10 mouse cellular contexts compared by ENCODE assay signal in genomic region chr12:73671540-73671939, GRCm38 (mm10).
DNase-seq lines count a peak whose midpoint lies in the region; ATAC-seq and TF ChIP-seq lines count a peak whose summit lies in the region.
"Had no signal": no experiment of that assay in that cellular context is flagged by ENCODE, and none has a peak within 500 bp of the region (broad histone marks: within the 10 kb centered on the region; RNA-seq: fewer than 3 reads in every experiment).

No protein-coding gene starts in this region.

- intact Hi-C loops in left cerebral cortex, postnatal 25 days (cut with DNase I): loop anchor here (5.0 to 10.0 kb wide), 2 partner anchors 84 to 657 kb away; no protein-coding TSS in a partner anchor

- TF ChIP-seq POLR2A in small intestine, adult 2 months (IDR thresholded peaks at IDR 0.05; ENCODE audit: low read depth, low read length): no peak

- no peaks in the 10 kb centered on the region for H3K27me3 ChIP-seq in limb, embryonic 12.5 days
- no peaks in the 10 kb centered on the region for H3K27me3 ChIP-seq in limb, embryonic 10.5 days (ENCODE audit: low read depth, poor library complexity, severe bottlenecking)
- no peaks in the 10 kb centered on the region for H3K27me3 ChIP-seq in forebrain, embryonic 15.5 days
- no peaks in the 10 kb centered on the region for H3K27me3 ChIP-seq in small intestine, adult 2 months (ENCODE audit: control insufficient read depth, insufficient read depth, low read length)
- H3K27me3 ChIP-seq in intestine, embryonic 15.5 days (replicated peaks): no peaks in the 10 kb centered on the region

- no peak for ATAC-seq in limb, embryonic 12.5 days (ENCODE audit: insufficient number of reproducible peaks, insufficient read depth, low FRiP score, low TSS enrichment, low read depth)
- peak; percentile 14; the same call in 1 of the 2 replicates for ATAC-seq in forebrain, embryonic 15.5 days (replicated peaks)
- no peak for ATAC-seq in intestine, embryonic 15.5 days

- H3K4me3 ChIP-seq in limb, embryonic 12.5 days (replicated peaks): no peak overlapping the region
- H3K4me3 ChIP-seq in limb, embryonic 10.5 days: no peak overlapping the region
- H3K4me3 ChIP-seq in forebrain, embryonic 15.5 days: no peak overlapping the region
- no peak overlapping the region for H3K4me3 ChIP-seq in small intestine, adult 2 months (ENCODE audit: low read depth, low read length)
- no peak overlapping the region for H3K4me3 ChIP-seq in intestine, embryonic 15.5 days (replicated peaks)
- H3K4me3 ChIP-seq: erythroblast, embryonic 14.5 days had no signal

- no peaks in the 10 kb centered on the region for H3K9me3 ChIP-seq in limb, embryonic 12.5 days
- no peaks in the 10 kb centered on the region for H3K9me3 ChIP-seq in limb, embryonic 10.5 days (replicated peaks)
- H3K9me3 ChIP-seq in forebrain, embryonic 15.5 days: no peaks in the 10 kb centered on the region
- H3K9me3 ChIP-seq in intestine, embryonic 15.5 days: no peaks in the 10 kb centered on the region

- WGBS in limb, embryonic 12.5 days: 50% methylated on average over 3 of the region's 3 CpGs
- 62% methylated on average over 3 of the region's 3 CpGs for WGBS in limb, embryonic 10.5 days
- 28% methylated on average over 3 of the region's 3 CpGs for WGBS in forebrain, embryonic 15.5 days
- 53% methylated on average over 3 of the region's 3 CpGs for WGBS in small intestine, adult 2 months
- WGBS in intestine, embryonic 15.5 days: 48% methylated on average over 3 of the region's 3 CpGs

- no peak for DNase-seq in limb, embryonic 10.5 days (ENCODE audit: low spot score)
- peak; percentile 45 to 76 for DNase-seq in kidney, postnatal 36 days
- DNase-seq in cerebellum, postnatal 36 days: no peak
- no peak for DNase-seq in left cerebral cortex, postnatal 25 days (ENCODE audit: low spot score in 2 of 2)

- H3K4me1 ChIP-seq in limb, embryonic 12.5 days (replicated peaks): peaks cover 14% of the 10 kb centered on the region
- peaks cover 12% of the 10 kb centered on the region for H3K4me1 ChIP-seq in limb, embryonic 10.5 days
- peaks cover 11% of the 10 kb centered on the region; the same call in 1 of the 2 replicates for H3K4me1 ChIP-seq in forebrain, embryonic 15.5 days
- peaks cover 6% of the 10 kb centered on the region; the same call in 1 of the 2 replicates for H3K4me1 ChIP-seq in small intestine, adult 2 months (ENCODE audit: control insufficient read depth, insufficient read depth, insufficient read length, low read length)
- 0 out of 2 replicates have a peak, but pooled peaks cover 5% of the 10 kb centered on the region for H3K4me1 ChIP-seq in intestine, embryonic 15.5 days (replicated peaks)

- no peaks in the 10 kb centered on the region for H3K36me3 ChIP-seq in limb, embryonic 12.5 days
- no peaks in the 10 kb centered on the region for H3K36me3 ChIP-seq in limb, embryonic 10.5 days
- H3K36me3 ChIP-seq in forebrain, embryonic 15.5 days: no peaks in the 10 kb centered on the region
- H3K36me3 ChIP-seq in small intestine, adult 2 months (ENCODE audit: control insufficient read depth, insufficient read depth, low read length): no peaks in the 10 kb centered on the region
- no peaks in the 10 kb centered on the region for H3K36me3 ChIP-seq in intestine, embryonic 15.5 days

- no peak overlapping the region for H3K9ac ChIP-seq in limb, embryonic 12.5 days (replicated peaks)
- no peak overlapping the region for H3K9ac ChIP-seq in forebrain, embryonic 15.5 days (replicated peaks)
- H3K9ac ChIP-seq in intestine, embryonic 15.5 days: no peak overlapping the region
- H3K9ac ChIP-seq: liver, embryonic 14.5 days had no signal

- H3K27ac ChIP-seq in limb, embryonic 12.5 days: peak overlapping the region; percentile 53; the same call in 1 of the 2 replicates
- H3K27ac ChIP-seq in limb, embryonic 10.5 days: no peak overlapping the region; the same call in 1 of the 2 replicates
- 0 out of 2 replicates have a peak overlapping the region, but pooled peaks have one; percentile 18 for H3K27ac ChIP-seq in forebrain, embryonic 15.5 days (replicated peaks)
- peak overlapping the region; percentile 36; the same call in 1 of the 2 replicates for H3K27ac ChIP-seq in small intestine, adult 2 months (ENCODE audit: insufficient read depth, low read depth, low read length)
- H3K27ac ChIP-seq in intestine, embryonic 15.5 days: no peak overlapping the region
- H3K27ac ChIP-seq: liver, embryonic 14.5 days had no signal

- TF ChIP-seq CTCF in small intestine, adult 2 months (IDR thresholded peaks at IDR 0.05; ENCODE audit: extremely low read depth, insufficient read length, insufficient replicate concordance, low read depth, low read length): no peak

- no peak overlapping the region for H3K4me2 ChIP-seq in limb, embryonic 12.5 days
- H3K4me2 ChIP-seq in forebrain, embryonic 15.5 days (replicated peaks): no peak overlapping the region
- H3K4me2 ChIP-seq in intestine, embryonic 15.5 days (replicated peaks): no peak overlapping the region

Comparison
In these comparisons a context has a peak if more than half of its experiments do, and no peak if none do; other contexts are left out.
1. H3K27ac ChIP-seq: peak in limb, embryonic 12.5 days (single experiment), forebrain, embryonic 15.5 days (single experiment) and small intestine, adult 2 months (single experiment); none in limb, embryonic 10.5 days (single experiment) and intestine, embryonic 15.5 days (single experiment).
2. DNase-seq: peak in kidney, postnatal 36 days (2 of 2); none in limb, embryonic 10.5 days (single experiment), cerebellum, postnatal 36 days (0 of 2) and left cerebral cortex, postnatal 25 days (0 of 2).